36 mouse cellular contexts compared by ENCODE assay signal in genomic region chr8:117137357-117137756, GRCm38 (mm10). TPM values are rescaled to one million over a fixed set of nuclear protein-coding genes. Genes with fewer than 3 reads are reported as not detected.
DNase-seq lines count a peak whose midpoint lies in the region; ATAC-seq and TF ChIP-seq lines count a peak whose summit lies in the region.
"Had no signal": no experiment of that assay in that cellular context is flagged by ENCODE, and none has a peak within 500 bp of the region (broad histone marks: within the 10 kb centered on the region; RNA-seq: fewer than 3 reads in every experiment).

No protein-coding gene starts in this region.

- 25% methylated on average over 11 of the region's 11 CpGs for WGBS in intestine, postnatal 0 days
- 31% methylated on average over 11 of the region's 11 CpGs for whole genome bisulfite sequencing in liver, embryonic 16.5 days (ENCODE audit: insufficient replicate concordance)
- 32% methylated on average over 11 of the region's 11 CpGs for WGBS in stomach, postnatal 0 days
- 73% methylated on average over 11 of the region's 11 CpGs for WGBS in forebrain, embryonic 14.5 days
- WGBS in hindbrain, embryonic 16.5 days, result 66% methylated on average over 11 of the region's 11 CpGs

- peak overlapping the region; percentile 17; the same call in 1 of the 2 replicates for H3K4me2 ChIP-seq in intestine, postnatal 0 days (replicated peaks; ENCODE audit: low read depth)
- H3K4me2 ChIP-seq in liver, embryonic 16.5 days (ENCODE audit: low read depth, low read length), result 0 out of 2 replicates have a peak overlapping the region, but pooled peaks have one; percentile 13
- no peak overlapping the region for H3K4me2 ChIP-seq in stomach, postnatal 0 days (replicated peaks; ENCODE audit: low read depth)
- H3K4me2 ChIP-seq in forebrain, embryonic 14.5 days (ENCODE audit: low read length), result no peak overlapping the region
- no peak overlapping the region for H3K4me2 ChIP-seq in hindbrain, embryonic 16.5 days (ENCODE audit: low read length)
- H3K4me2 ChIP-seq: heart, embryonic 11.5 days; hindbrain, embryonic 13.5 days; midbrain, embryonic 12.5 days; neural tube, embryonic 13.5 days; stomach, embryonic 15.5 days had no signal

- TF ChIP-seq CTCF in intestine, postnatal 0 days (IDR thresholded peaks at IDR 0.05; ENCODE audit: low read depth), result no peak
- TF ChIP-seq CTCF in stomach, postnatal 0 days (IDR thresholded peaks at IDR 0.05; ENCODE audit: low read depth), result no peak

- no peaks in the 10 kb centered on the region for H3K9me3 ChIP-seq in intestine, postnatal 0 days (ENCODE audit: control insufficient read depth)
- H3K9me3 ChIP-seq in liver, embryonic 16.5 days (replicated peaks; ENCODE audit: control insufficient read depth, low read length), result no peaks in the 10 kb centered on the region
- H3K9me3 ChIP-seq in stomach, postnatal 0 days (ENCODE audit: control insufficient read depth, low read length), result no peaks in the 10 kb centered on the region; the same call in 1 of the 2 replicates
- H3K9me3 ChIP-seq in forebrain, embryonic 14.5 days (replicated peaks; ENCODE audit: control insufficient read depth, low read length), result no peaks in the 10 kb centered on the region
- no peaks in the 10 kb centered on the region; the same call in 1 of the 2 replicates for H3K9me3 ChIP-seq in hindbrain, embryonic 16.5 days (ENCODE audit: control insufficient read depth, low read length)
- H3K9me3 ChIP-seq: G1E; midbrain, embryonic 12.5 days; neural tube, embryonic 13.5 days; stomach, embryonic 15.5 days had no signal

- H3K4me1 ChIP-seq in intestine, postnatal 0 days (replicated peaks; ENCODE audit: control insufficient read depth, insufficient read depth, low read length), result no peaks in the 10 kb centered on the region
- no peaks in the 10 kb centered on the region; the same call in 1 of the 2 replicates for H3K4me1 ChIP-seq in liver, embryonic 16.5 days (ENCODE audit: control insufficient read depth, low read depth, low read length)
- no peaks in the 10 kb centered on the region for H3K4me1 ChIP-seq in stomach, postnatal 0 days (replicated peaks; ENCODE audit: control insufficient read depth, insufficient read depth)
- H3K4me1 ChIP-seq in forebrain, embryonic 14.5 days (ENCODE audit: control insufficient read depth, insufficient read depth, low read length), result no peaks in the 10 kb centered on the region
- no peaks in the 10 kb centered on the region for H3K4me1 ChIP-seq in hindbrain, embryonic 16.5 days (ENCODE audit: control insufficient read depth, insufficient read depth, low read depth, low read length)
- H3K4me1 ChIP-seq: hindbrain, embryonic 13.5 days; midbrain, embryonic 12.5 days; neural tube, embryonic 13.5 days had no signal

- no peak overlapping the region for H3K9ac ChIP-seq in intestine, postnatal 0 days (ENCODE audit: low read depth, low read length)
- no peak overlapping the region for H3K9ac ChIP-seq in liver, embryonic 16.5 days (ENCODE audit: low read depth, low read length)
- H3K9ac ChIP-seq in stomach, postnatal 0 days (ENCODE audit: low read length), result no peak overlapping the region
- no peak overlapping the region for H3K9ac ChIP-seq in forebrain, embryonic 14.5 days (ENCODE audit: low read length)
- H3K9ac ChIP-seq in hindbrain, embryonic 16.5 days (ENCODE audit: low read depth, low read length), result no peak overlapping the region
- H3K9ac ChIP-seq: forebrain, postnatal 0 days; hindbrain, embryonic 13.5 days; liver, embryonic 14.5 days; midbrain, embryonic 12.5 days; neural tube, embryonic 13.5 days; stomach, embryonic 15.5 days had no signal

- no peak overlapping the region for H3K4me3 ChIP-seq in intestine, postnatal 0 days (ENCODE audit: low read depth, low read length)
- H3K4me3 ChIP-seq in liver, embryonic 16.5 days (ENCODE audit: low read depth, low read length), result no peak overlapping the region
- H3K4me3 ChIP-seq in stomach, postnatal 0 days (ENCODE audit: low read depth, low read length), result no peak overlapping the region
- no peak overlapping the region for H3K4me3 ChIP-seq in forebrain, embryonic 14.5 days (ENCODE audit: low read depth, low read length)
- no peak overlapping the region for H3K4me3 ChIP-seq in hindbrain, embryonic 16.5 days (ENCODE audit: low read length)
- H3K4me3 ChIP-seq: erythroblast, embryonic 14.5 days; hindbrain, embryonic 13.5 days; megakaryocyte, embryonic 14.5 days; midbrain, embryonic 12.5 days; neural tube, embryonic 13.5 days; stomach, embryonic 15.5 days had no signal

- no peak overlapping the region for H3K27ac ChIP-seq in intestine, postnatal 0 days (ENCODE audit: low read depth, low read length)
- no peak overlapping the region for H3K27ac ChIP-seq in liver, embryonic 16.5 days (ENCODE audit: low read length)
- no peak overlapping the region for H3K27ac ChIP-seq in stomach, postnatal 0 days (replicated peaks)
- no peak overlapping the region for H3K27ac ChIP-seq in forebrain, embryonic 14.5 days (ENCODE audit: low read depth, low read length)
- no peak overlapping the region for H3K27ac ChIP-seq in hindbrain, embryonic 16.5 days (ENCODE audit: low read depth, low read length)
- H3K27ac ChIP-seq: hindbrain, embryonic 13.5 days; liver, embryonic 14.5 days; midbrain, embryonic 12.5 days; neural tube, embryonic 13.5 days; stomach, embryonic 15.5 days had no signal

- 0 out of 2 replicates have a peak, but pooled peaks have one; percentile 9 for ATAC-seq in granulocyte monocyte progenitor cell, adult 5-6 weeks (replicated peaks; ENCODE audit: poor library complexity, severe bottlenecking)
- ATAC-seq in intestine, postnatal 0 days, result peak; percentile 76
- no peak for ATAC-seq in liver, embryonic 16.5 days (ENCODE audit: low read depth)
- ATAC-seq in stomach, postnatal 0 days (ENCODE audit: low FRiP score, low TSS enrichment), result peak; percentile 79
- ATAC-seq in forebrain, embryonic 14.5 days, result no peak
- no peak for ATAC-seq in hindbrain, embryonic 16.5 days
- ATAC-seq: forebrain, postnatal 0 days; Patski had no signal

- H3K27me3 ChIP-seq in intestine, postnatal 0 days (replicated peaks; ENCODE audit: control insufficient read depth, insufficient read depth, low read length), result no peaks in the 10 kb centered on the region
- H3K27me3 ChIP-seq in liver, embryonic 16.5 days (ENCODE audit: control insufficient read depth, insufficient read depth, low read depth, low read length), result no peaks in the 10 kb centered on the region
- H3K27me3 ChIP-seq in stomach, postnatal 0 days (ENCODE audit: control insufficient read depth, insufficient read depth, low read length), result no peaks in the 10 kb centered on the region
- no peaks in the 10 kb centered on the region for H3K27me3 ChIP-seq in forebrain, embryonic 14.5 days (replicated peaks; ENCODE audit: control insufficient read depth, insufficient read depth, low read length)
- no peaks in the 10 kb centered on the region for H3K27me3 ChIP-seq in hindbrain, embryonic 16.5 days (replicated peaks; ENCODE audit: control insufficient read depth, insufficient read depth, low read length)
- H3K27me3 ChIP-seq: hindbrain, embryonic 13.5 days; midbrain, embryonic 12.5 days; neural tube, embryonic 13.5 days; stomach, embryonic 15.5 days had no signal

- no peaks in the 10 kb centered on the region for H3K36me3 ChIP-seq in intestine, postnatal 0 days (ENCODE audit: control insufficient read depth, insufficient read depth)
- H3K36me3 ChIP-seq in liver, embryonic 16.5 days (ENCODE audit: control insufficient read depth, insufficient read depth), result no peaks in the 10 kb centered on the region
- no peaks in the 10 kb centered on the region for H3K36me3 ChIP-seq in stomach, postnatal 0 days (ENCODE audit: control insufficient read depth, insufficient read depth, low read length)
- H3K36me3 ChIP-seq in forebrain, embryonic 14.5 days (ENCODE audit: control insufficient read depth, insufficient read depth, low read length), result no peaks in the 10 kb centered on the region
- no peaks in the 10 kb centered on the region for H3K36me3 ChIP-seq in hindbrain, embryonic 16.5 days (ENCODE audit: control insufficient read depth, insufficient read depth, low read length)
- H3K36me3 ChIP-seq: G1E; hindbrain, embryonic 13.5 days; midbrain, embryonic 12.5 days; neural tube, embryonic 13.5 days; stomach, embryonic 15.5 days had no signal

- DNase-seq in stomach, postnatal 0 days (ENCODE audit: low spot score), result peak; percentile 42
- no peak for DNase-seq in forebrain, embryonic 14.5 days (ENCODE audit: low spot score)
- DNase-seq in layer of hippocampus, postnatal 10 days (ENCODE audit: low spot score in 2 of 2), result no peak
- DNase-seq: adrenal gland, postnatal 25 days; B cell, adult 2 months; cerebellum, adult 11-12 months; cerebellum, adult 9-11 months; forebrain, postnatal 0 days; gastrocnemius, postnatal 25 days; heart, adult 18-20 months; heart, postnatal 36 days; kidney, adult 8-10 months; kidney, postnatal 10 days; lung, postnatal 4 days; thymus, adult 18-20 months; thymus, postnatal 25 days had no signal

- no peak for TF ChIP-seq EP300 in stomach, postnatal 0 days (optimal IDR thresholded peaks at IDR 0.05)

RNA-seq across cellular contexts. Expression of gene Gan, which starts 20.6 kb away (rescaled TPM):
- 5.9 and 7.6 TPM in 2 replicates for total RNA-seq in granulocyte monocyte progenitor cell, adult 5-6 weeks (2014; fragmentation: Nextera tagmentation)
- 3.4 and 6.4 TPM in 2 replicates for total RNA-seq in granulocyte monocyte progenitor cell, adult 5-6 weeks (2017)
- 1.1 and 1.4 TPM in 2 replicates for polyA plus RNA-seq in intestine, postnatal 0 days (2015; fragmentation: Nextera tagmentation; extraction: Ambion mirVana)
- polyA plus RNA-seq in liver, embryonic 16.5 days (2015; fragmentation: Nextera tagmentation; extraction: Ambion mirVana), result 0.58 and 0.63 TPM in 2 replicates
- polyA plus RNA-seq in stomach, postnatal 0 days (2015; fragmentation: Nextera tagmentation; extraction: Ambion mirVana), result 1.5 and 2.4 TPM in 2 replicates
- 3.3 and 4.4 TPM in 2 replicates for polyA plus RNA-seq in forebrain, embryonic 14.5 days (2014; fragmentation: Nextera tagmentation; extraction: Ambion mirVana)
- polyA plus RNA-seq in hindbrain, embryonic 16.5 days (2015; fragmentation: Nextera tagmentation; extraction: Ambion mirVana), result 2.8 TPM in 2 replicates
- 10 to 100 TPM; 22.6 to 24.7 TPM for total RNA-seq in layer of hippocampus, postnatal 10 days (2021)

RNA-seq across cellular contexts. Expression of gene Bco1, which starts 41.7 kb away (rescaled TPM):
- 0.47 and 0.49 TPM in 2 replicates for total RNA-seq in granulocyte monocyte progenitor cell, adult 5-6 weeks (2014; fragmentation: Nextera tagmentation)
- total RNA-seq in granulocyte monocyte progenitor cell, adult 5-6 weeks (2017), result 1.1 and 2.3 TPM in 2 replicates
- polyA plus RNA-seq in intestine, postnatal 0 days (2015; fragmentation: Nextera tagmentation; extraction: Ambion mirVana), result 0.52 and 0.55 TPM in 2 replicates
- polyA plus RNA-seq in liver, embryonic 16.5 days (2015; fragmentation: Nextera tagmentation; extraction: Ambion mirVana), result 5.6 and 5.8 TPM in 2 replicates
- 0.49 and 0.53 TPM in 2 replicates for polyA plus RNA-seq in stomach, postnatal 0 days (2015; fragmentation: Nextera tagmentation; extraction: Ambion mirVana)
- polyA plus RNA-seq in forebrain, embryonic 14.5 days (2014; fragmentation: Nextera tagmentation; extraction: Ambion mirVana), result 0.12 TPM in 1 of 2 replicates, not detected in the other
- polyA plus RNA-seq in hindbrain, embryonic 16.5 days (2015; fragmentation: Nextera tagmentation; extraction: Ambion mirVana), result 0.35 and 0.41 TPM in 2 replicates
- under 1 TPM in 1 of 2 experiments, not detected in 1; 0.21 TPM for total RNA-seq in layer of hippocampus, postnatal 10 days (2021)
- total RNA-seq: CH12.LX; forebrain, postnatal 0 days; G1E; gastrocnemius, postnatal 25 days; heart, postnatal 36 days; left cerebral cortex, postnatal 14 days had no signal
- polyA plus RNA-seq: erythroblast, embryonic 14.5 days; forebrain, embryonic 11.5 days; G1E; heart, embryonic 16.5 days; limb, embryonic 11.5 days; Patski had no signal

RNA-seq across cellular contexts. Expression of gene Pkd1l2, which starts 55.1 kb away (rescaled TPM):
- total RNA-seq in granulocyte monocyte progenitor cell, adult 5-6 weeks (2014; fragmentation: Nextera tagmentation), result not detected in 2 replicates
- total RNA-seq in granulocyte monocyte progenitor cell, adult 5-6 weeks (2017), result not detected in 2 replicates
- 0.12 and 0.33 TPM in 2 replicates for polyA plus RNA-seq in intestine, postnatal 0 days (2015; fragmentation: Nextera tagmentation; extraction: Ambion mirVana)
- polyA plus RNA-seq in liver, embryonic 16.5 days (2015; fragmentation: Nextera tagmentation; extraction: Ambion mirVana), result not detected in 2 replicates
- polyA plus RNA-seq in stomach, postnatal 0 days (2015; fragmentation: Nextera tagmentation; extraction: Ambion mirVana), result 0.08 TPM in 1 of 2 replicates, not detected in the other
- polyA plus RNA-seq in forebrain, embryonic 14.5 days (2014; fragmentation: Nextera tagmentation; extraction: Ambion mirVana), result not detected in 2 replicates
- 0.05 TPM in 2 replicates for polyA plus RNA-seq in hindbrain, embryonic 16.5 days (2015; fragmentation: Nextera tagmentation; extraction: Ambion mirVana)
- under 1 TPM; 0.05 to 0.07 TPM for total RNA-seq in layer of hippocampus, postnatal 10 days (2021)
- total RNA-seq: CH12.LX; forebrain, postnatal 0 days; heart, adult 18-20 months; left cerebral cortex, postnatal 14 days had no signal
- polyA plus RNA-seq: erythroblast, embryonic 14.5 days; forebrain, embryonic 11.5 days; heart, embryonic 16.5 days; limb, embryonic 11.5 days; liver, embryonic 14.5 days; lung, embryonic 16.5 days; midbrain, embryonic 12.5 days; neural tube, embryonic 13.5 days; Patski had no signal

Comparison
In these comparisons a context has a peak if more than half of its experiments do, and no peak if none do; other contexts are left out.
1. ATAC-seq: peak in granulocyte monocyte progenitor cell, adult 5-6 weeks (single experiment), intestine, postnatal 0 days (single experiment) and stomach, postnatal 0 days (single experiment); none in liver, embryonic 16.5 days (single experiment), forebrain, embryonic 14.5 days (single experiment) and hindbrain, embryonic 16.5 days (single experiment).
2. H3K4me2 ChIP-seq: peak in intestine, postnatal 0 days (single experiment) and liver, embryonic 16.5 days (single experiment); none in stomach, postnatal 0 days (single experiment), forebrain, embryonic 14.5 days (single experiment) and hindbrain, embryonic 16.5 days (single experiment).